Mouse (Mus musculus): ENCODE measurements around the gene Alkbh3.

Alkbh3 gene

GRCm38 (mm10) chr2:94010335-94011291 is at the start of gene Alkbh3:
Gene Alkbh3, minus strand, starts transcription at chr2:94010807.
- peak; percentile 88 for DNase-seq

GRCm38 (mm10) chr2:94059459-94059858 is 48.9 kb upstream of the Alkbh3 start:
- DNase-seq: no peak

GRCm38 (mm10) chr2:94054813-94055212 is 44.2 kb upstream of the Alkbh3 start:
- DNase-seq: peak; percentile 33

- no peak for DNase-seq
These were observed 41.3 kb upstream of the Alkbh3 start for GRCm38 (mm10) chr2:94051952-94052351.

- no peak for DNase-seq
These were observed 40.3 kb upstream of the Alkbh3 start for GRCm38 (mm10) chr2:94050901-94051300.

GRCm38 (mm10) chr2:94049471-94050176 is 39.0 kb upstream of the Alkbh3 start:
- no peak for DNase-seq

- DNase-seq: no peak
These were observed 38.3 kb upstream of the Alkbh3 start for GRCm38 (mm10) chr2:94048733-94049470.

- no peak for DNase-seq
These were observed 37.7 kb upstream of the Alkbh3 start for GRCm38 (mm10) chr2:94048271-94048670.

- DNase-seq: no peak
These were observed 34.9 kb upstream of the Alkbh3 start for GRCm38 (mm10) chr2:94045411-94046090.

GRCm38 (mm10) chr2:94044174-94044573 is 33.6 kb upstream of the Alkbh3 start:
- DNase-seq: no peak

- no peak for DNase-seq
These were observed 33.1 kb upstream of the Alkbh3 start for GRCm38 (mm10) chr2:94043662-94044061.

- DNase-seq: no peak
These were observed 31.9 kb upstream of the Alkbh3 start for GRCm38 (mm10) chr2:94042461-94042860.

- no peak for DNase-seq
These were observed 30.0 kb upstream of the Alkbh3 start for GRCm38 (mm10) chr2:94040391-94041125.

- peak; percentile 60 for DNase-seq
These were observed 25.1 kb upstream of the Alkbh3 start for GRCm38 (mm10) chr2:94035428-94036331.

GRCm38 (mm10) chr2:94030602-94031001 is 20.0 kb upstream of the Alkbh3 start:
- DNase-seq: no peak

GRCm38 (mm10) chr2:94024637-94025036 is 14.0 kb upstream of the Alkbh3 start:
- DNase-seq: no peak

- peak; percentile 61 for DNase-seq
These were observed 8.3 kb downstream of the Alkbh3 start for GRCm38 (mm10) chr2:94002331-94002730.

GRCm38 (mm10) chr2:94001918-94002317 is 8.7 kb downstream of the Alkbh3 start:
- DNase-seq: no peak

GRCm38 (mm10) chr2:94001411-94001810 is 9.2 kb downstream of the Alkbh3 start:
- no peak for DNase-seq

GRCm38 (mm10) chr2:93996254-93996653 is 14.4 kb downstream of the Alkbh3 start, which contains the start of gene Gm27027:
Gene Gm27027, minus strand, starts transcription at chr2:93996354.
- no peak for DNase-seq

GRCm38 (mm10) chr2:93992810-93993209 is 17.8 kb downstream of the Alkbh3 start:
- DNase-seq: no peak

Data from cerebellum, adult 11-12 months (tissue).